Mouse (Mus musculus) C2C12 (cell line): Measurements from ENCODE around the gene Srrm3.

Source experiments
- CTCF ChIP-seq: IDR thresholded peaks from one replicate; pipeline ENCODE4 v1.5.1; 2011; ENCODE audit not compliant: control insufficient read depth, insufficient read depth, insufficient read length
- FOSL1 ChIP-seq: IDR thresholded peaks from one replicate; pipeline ENCODE4 v1.8.0; 2011; ENCODE audit warnings: mild to moderate bottlenecking, low read length; ENCODE audit not compliant: poor library complexity, insufficient read depth, severe bottlenecking
- MAX ChIP-seq: IDR thresholded peaks from one replicate; pipeline ENCODE4 v1.6.1; 2011; ENCODE audit warnings: mild to moderate bottlenecking, control low read depth
- MYOD1 ChIP-seq: IDR thresholded peaks from one replicate; pipeline ENCODE4 v1.6.1; 2011; ENCODE audit warnings: low read depth; ENCODE audit not compliant: control insufficient read depth, insufficient read length

DNA sequence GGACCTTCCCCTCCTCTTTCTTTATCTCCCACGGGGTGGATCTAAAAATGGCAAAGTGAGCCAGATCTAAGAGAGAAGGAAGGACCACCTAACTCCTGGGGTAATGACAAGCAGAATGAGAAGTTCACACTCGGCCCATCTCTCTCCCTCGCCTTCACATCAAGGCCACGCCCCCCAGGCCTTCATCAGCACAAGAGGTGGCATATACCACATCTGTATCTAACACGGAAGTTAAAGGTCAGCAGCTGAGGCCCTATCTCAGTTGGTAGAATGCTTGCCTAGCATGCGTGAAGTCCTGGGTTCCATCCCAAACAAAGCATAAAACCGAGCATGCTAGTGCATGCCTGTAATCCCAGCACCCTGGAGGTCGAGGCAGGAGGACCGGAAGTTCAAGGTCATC, 67.1 kb downstream of the Srrm3 start:
- no peak for TF ChIP-seq CTCF
- no peak for TF ChIP-seq MAX
- TF ChIP-seq MYOD1 = no peak
- TF ChIP-seq FOSL1 = no peak
